Mouse (Mus musculus) forebrain, embryonic 15.5 days (tissue): ENCODE measurements around the gene Marcksl1. TPM values are rescaled to one million over a fixed set of nuclear protein-coding genes. Genes with fewer than 3 reads are reported as not detected.

Source experiments
- ATAC-seq: fragments of 200-750 bp; cut with Nextera tagmentation; replicated peaks from 2 replicates; pipeline ENCODE4 v1.8.0; 2017; ENCODE audit warnings: mild to moderate bottlenecking, moderate TSS enrichment, moderate library complexity
- H3K27ac ChIP-seq: fragments of 300-500 bp; sonication (generic); replicated peaks from 2 replicates; pipeline ENCODE4 v1.5.1; 2015; ENCODE audit warnings: mild to moderate bottlenecking, inconsistent platforms
- H3K27me3 ChIP-seq: fragments of 300-500 bp; sonication (generic); 2 replicates; pipeline ENCODE4 v1.6.1; 2015; ENCODE audit warnings: inconsistent platforms
- H3K36me3 ChIP-seq: fragments of 300-500 bp; sonication (generic); 2 replicates; pipeline ENCODE4 v1.6.1; 2015; ENCODE audit warnings: mild to moderate bottlenecking, inconsistent platforms
- H3K4me1 ChIP-seq: fragments of 300-500 bp; sonication (generic); 2 replicates; pipeline ENCODE4 v1.6.1; 2015; ENCODE audit warnings: inconsistent platforms
- H3K4me2 ChIP-seq: fragments of 300-500 bp; sonication (generic); replicated peaks from 2 replicates; pipeline ENCODE4 v1.6.1; 2015; ENCODE audit warnings: mild to moderate bottlenecking, inconsistent platforms
- H3K4me3 ChIP-seq: fragments of 300-500 bp; sonication (generic); 2 replicates; pipeline ENCODE4 v1.5.1; 2015; ENCODE audit warnings: mild to moderate bottlenecking, inconsistent platforms
- H3K9ac ChIP-seq: fragments of 300-500 bp; sonication (generic); replicated peaks from 2 replicates; pipeline ENCODE4 v1.6.1; 2015; ENCODE audit warnings: mild to moderate bottlenecking, inconsistent platforms
- H3K9me3 ChIP-seq: fragments of 300-500 bp; sonication (generic); 2 replicates; pipeline ENCODE4 v1.6.1; 2016; ENCODE audit warnings: inconsistent platforms
- WGBS: fragments of 180-500 bp; shearing (Covaris S2); methylation state at CpG from one replicate; pipeline ENCODE4 v1.1.7; 2015; ENCODE audit warnings: mixed read lengths; 5-methylcytosine and 5-hydroxymethylcytosine counted together
- polyA plus RNA-seq: library from polyadenylated mRNA; unstranded; fragments of >200 nt; fragmentation: Nextera tagmentation; extraction: Ambion mirVana; gene quantifications from 2 replicates; pipeline ENCODE4 v1.2.1, GENCODE M21; 2015

Gene Marcksl1
- polyA plus RNA-seq, 1 experiment from 2014 or later = 2,181 TPM

GRCm38 (mm10) chr4:129500607-129501566 is 12.5 kb upstream of the Marcksl1 start:
- Histone ChIP-seq H3K4me3 (peak overlapping the region; percentile 47), H3K9me3 (no peaks in the 10 kb centered on the region), H3K27ac (peak overlapping the region; percentile 56), H3K36me3 (no peaks in the 10 kb centered on the region), H3K27me3 (no peaks in the 10 kb centered on the region), H3K4me1 (peaks cover 15% of the 10 kb centered on the region), H3K9ac (peak overlapping the region; percentile 55), H3K4me2 (peak overlapping the region; percentile 65)
- 1% methylated on average over 49 of the region's 49 CpGs for WGBS
- ATAC-seq = peak; percentile 77

GRCm38 (mm10) chr4:129502327-129502888 is 11.0 kb upstream of the Marcksl1 start:
- Histone ChIP-seq H3K27ac (no peak overlapping the region), H3K4me2 (no peak overlapping the region), H3K4me3 (no peak overlapping the region), H3K9me3 (no peaks in the 10 kb centered on the region), H3K9ac (no peak overlapping the region), H3K4me1 (peaks cover 4% of the 10 kb centered on the region; the same call in 1 of the 2 replicates), H3K36me3 (no peaks in the 10 kb centered on the region), H3K27me3 (no peaks in the 10 kb centered on the region)
- no peak for ATAC-seq
- WGBS = 84% methylated on average over 9 of the region's 9 CpGs

GRCm38 (mm10) chr4:129502901-129503444 is 10.4 kb upstream of the Marcksl1 start:
- no peak for ATAC-seq
- 80% methylated on average over 11 of the region's 11 CpGs for WGBS

GRCm38 (mm10) chr4:129505511-129505910 is 7.9 kb upstream of the Marcksl1 start:
- no peaks in the 10 kb centered on the region for H3K9me3 ChIP-seq
- H3K36me3 ChIP-seq = no peaks in the 10 kb centered on the region
- no peaks in the 10 kb centered on the region for H3K27me3 ChIP-seq
- 79% methylated on average over 3 of the region's 3 CpGs for WGBS
- no peak overlapping the region for H3K27ac ChIP-seq
- H3K9ac ChIP-seq = no peak overlapping the region
- peaks cover 12% of the 10 kb centered on the region for H3K4me1 ChIP-seq
- no peak for ATAC-seq
- H3K4me2 ChIP-seq = no peak overlapping the region
- no peak overlapping the region for H3K4me3 ChIP-seq

More at GRCm38 (mm10) chr4:129502901-129503444, 10.4 kb upstream of the Marcksl1 start:
- Histone ChIP-seq H3K9ac (no peak overlapping the region), H3K27me3 (no peaks in the 10 kb centered on the region), H3K4me2 (no peak overlapping the region), H3K9me3 (no peaks in the 10 kb centered on the region), H3K36me3 (no peaks in the 10 kb centered on the region), H3K4me3 (no peak overlapping the region), H3K4me1 (peaks cover 4% of the 10 kb centered on the region; the same call in 1 of the 2 replicates), H3K27ac (no peak overlapping the region)

GRCm38 (mm10) chr4:129507434-129508236 is 5.7 kb upstream of the Marcksl1 start:
- Histone ChIP-seq H3K9me3 (no peaks in the 10 kb centered on the region), H3K27me3 (no peaks in the 10 kb centered on the region), H3K9ac (no peak overlapping the region), H3K4me3 (no peak overlapping the region), H3K27ac (no peak overlapping the region), H3K4me2 (no peak overlapping the region), H3K4me1 (peaks cover 8% of the 10 kb centered on the region), H3K36me3 (no peaks in the 10 kb centered on the region)
- no peak for ATAC-seq
- 72% methylated on average over 9 of the region's 10 CpGs for WGBS

- Histone ChIP-seq H3K4me3 (no peak overlapping the region), H3K36me3 (no peaks in the 10 kb centered on the region), H3K9me3 (no peaks in the 10 kb centered on the region), H3K4me1 (peaks cover 12% of the 10 kb centered on the region), H3K9ac (no peak overlapping the region), H3K4me2 (no peak overlapping the region), H3K27me3 (no peaks in the 10 kb centered on the region), H3K27ac (no peak overlapping the region)
- no peak for ATAC-seq
- WGBS = 72% methylated on average over 3 of the region's 3 CpGs
Measured at GRCm38 (mm10) chr4:129508237-129508515, 5.2 kb upstream of the Marcksl1 start.

GRCm38 (mm10) chr4:129508834-129509600 is 4.4 kb upstream of the Marcksl1 start:
- H3K36me3 ChIP-seq = no peaks in the 10 kb centered on the region
- ATAC-seq = no peak
- no peak overlapping the region for H3K4me3 ChIP-seq
- H3K9me3 ChIP-seq = no peaks in the 10 kb centered on the region
- 66% methylated on average over 15 of the region's 15 CpGs for WGBS
- no peak overlapping the region for H3K9ac ChIP-seq
- H3K27me3 ChIP-seq = no peaks in the 10 kb centered on the region
- peaks cover 14% of the 10 kb centered on the region for H3K4me1 ChIP-seq
- H3K4me2 ChIP-seq = no peak overlapping the region
- no peak overlapping the region for H3K27ac ChIP-seq

GRCm38 (mm10) chr4:129509650-129510049 is 3.7 kb upstream of the Marcksl1 start:
- H3K9me3 ChIP-seq = no peaks in the 10 kb centered on the region
- 65% methylated on average over 3 of the region's 3 CpGs for WGBS
- H3K27me3 ChIP-seq = no peaks in the 10 kb centered on the region
- ATAC-seq = no peak
- H3K4me1 ChIP-seq = peaks cover 14% of the 10 kb centered on the region
- no peak overlapping the region for H3K27ac ChIP-seq
- H3K9ac ChIP-seq = no peak overlapping the region
- H3K36me3 ChIP-seq = no peaks in the 10 kb centered on the region
- H3K4me2 ChIP-seq = no peak overlapping the region
- H3K4me3 ChIP-seq = no peak overlapping the region

GRCm38 (mm10) chr4:129510723-129511412 is 2.5 kb upstream of the Marcksl1 start:
- Histone ChIP-seq H3K27me3 (no peaks in the 10 kb centered on the region), H3K4me3 (no peak overlapping the region), H3K36me3 (peaks cover 7% of the 10 kb centered on the region; the same call in 1 of the 2 replicates), H3K9me3 (no peaks in the 10 kb centered on the region), H3K4me1 (peaks cover 25% of the 10 kb centered on the region), H3K4me2 (no peak overlapping the region), H3K9ac (no peak overlapping the region), H3K27ac (no peak overlapping the region)
- ATAC-seq = no peak
- WGBS = 38% methylated on average over 6 of the region's 6 CpGs

GRCm38 (mm10) chr4:129511413-129512096 is 1.8 kb upstream of the Marcksl1 start:
- no peaks in the 10 kb centered on the region for H3K9me3 ChIP-seq
- no peak for ATAC-seq
- H3K27me3 ChIP-seq = no peaks in the 10 kb centered on the region
- peaks cover 12% of the 10 kb centered on the region for H3K36me3 ChIP-seq
- H3K4me3 ChIP-seq = no peak overlapping the region
- H3K27ac ChIP-seq = no peak overlapping the region
- 13% methylated on average over 6 of the region's 6 CpGs for WGBS
- H3K9ac ChIP-seq = no peak overlapping the region
- H3K4me1 ChIP-seq = peaks cover 31% of the 10 kb centered on the region
- H3K4me2 ChIP-seq = no peak overlapping the region
